Mouse (Mus musculus): Measurements from ENCODE around the gene Stmn1. TPM values are rescaled to one million over a fixed set of nuclear protein-coding genes. Genes with fewer than 3 reads are reported as not detected.

Stmn1 gene
- polyA plus RNA-seq, 1 experiment from 2014 or later, result 924 TPM

- no peak for ATAC-seq (ENCODE audit: insufficient number of reproducible peaks, low FRiP score)
- no peak overlapping the region for H3K4me3 ChIP-seq
- peaks cover 3% of the 10 kb centered on the region for H3K36me3 ChIP-seq
- 47% methylated on average over 7 of the region's 7 CpGs for WGBS
- H3K9ac ChIP-seq, result 0 out of 2 replicates have a peak overlapping the region, but pooled peaks have one; percentile 0
- H3K4me2 ChIP-seq, result no peak overlapping the region
- H3K4me1 ChIP-seq (replicated peaks), result peaks cover 55% of the 10 kb centered on the region
- peak overlapping the region; percentile 99 for H3K27ac ChIP-seq (ENCODE audit: poor library complexity, severe bottlenecking)
- H3K9me3 ChIP-seq (replicated peaks), result no peaks in the 10 kb centered on the region
- no peaks in the 10 kb centered on the region for H3K27me3 ChIP-seq (replicated peaks)
Observed at GRCm38 (mm10) chr4:134515614-134516013, 47.5 kb downstream of the Stmn1 start.

GRCm38 (mm10) chr4:134516981-134517380 lies 48.9 kb downstream of the Stmn1 start:
- Histone ChIP-seq H3K9ac (peak overlapping the region; percentile 33; the same call in 1 of the 2 replicates), H3K27ac (ENCODE audit: poor library complexity, severe bottlenecking) (peak overlapping the region; percentile 99), H3K9me3 (replicated peaks) (no peaks in the 10 kb centered on the region), H3K27me3 (replicated peaks) (no peaks in the 10 kb centered on the region), H3K4me1 (replicated peaks) (peaks cover 55% of the 10 kb centered on the region), H3K4me3 (no peak overlapping the region), H3K4me2 (peak overlapping the region; percentile 50), H3K36me3 (peaks cover 13% of the 10 kb centered on the region)
- ATAC-seq (ENCODE audit: insufficient number of reproducible peaks, low FRiP score), result peak; percentile 64; the same call in 1 of the 2 replicates
- 22% methylated on average over 8 of the region's 8 CpGs for WGBS

- H3K27me3 ChIP-seq (replicated peaks), result no peaks in the 10 kb centered on the region
- peaks cover 52% of the 10 kb centered on the region for H3K4me1 ChIP-seq (replicated peaks)
- no peak for ATAC-seq (ENCODE audit: insufficient number of reproducible peaks, low FRiP score)
- peak overlapping the region; percentile 50 for H3K4me2 ChIP-seq
- H3K36me3 ChIP-seq, result peaks cover 17% of the 10 kb centered on the region
- peak overlapping the region; percentile 99 for H3K27ac ChIP-seq (ENCODE audit: poor library complexity, severe bottlenecking)
- peak overlapping the region; percentile 33 for H3K9ac ChIP-seq
- H3K9me3 ChIP-seq (replicated peaks), result no peaks in the 10 kb centered on the region
- no peak overlapping the region for H3K4me3 ChIP-seq
- WGBS, result 61% methylated on average over 10 of the region's 10 CpGs
Observed at GRCm38 (mm10) chr4:134517719-134518118, 49.6 kb downstream of the Stmn1 start.

GRCm38 (mm10) chr4:134518541-134518940 lies 50.4 kb downstream of the Stmn1 start:
- no peak overlapping the region for H3K4me2 ChIP-seq
- peaks cover 25% of the 10 kb centered on the region for H3K36me3 ChIP-seq
- H3K4me1 ChIP-seq (replicated peaks), result peaks cover 47% of the 10 kb centered on the region
- no peaks in the 10 kb centered on the region for H3K9me3 ChIP-seq (replicated peaks)
- H3K27ac ChIP-seq (ENCODE audit: poor library complexity, severe bottlenecking), result no peak overlapping the region
- WGBS, result 91% methylated on average over 4 of the region's 4 CpGs
- H3K9ac ChIP-seq, result no peak overlapping the region
- no peak for ATAC-seq (ENCODE audit: insufficient number of reproducible peaks, low FRiP score)
- no peaks in the 10 kb centered on the region for H3K27me3 ChIP-seq (replicated peaks)
- no peak overlapping the region for H3K4me3 ChIP-seq

- Histone ChIP-seq H3K4me2 (no peak overlapping the region), H3K36me3 (peaks cover 32% of the 10 kb centered on the region), H3K4me3 (no peak overlapping the region), H3K27me3 (replicated peaks) (no peaks in the 10 kb centered on the region), H3K9ac (no peak overlapping the region), H3K9me3 (replicated peaks) (no peaks in the 10 kb centered on the region), H3K4me1 (replicated peaks) (peaks cover 40% of the 10 kb centered on the region), H3K27ac (ENCODE audit: poor library complexity, severe bottlenecking) (no peak overlapping the region)
- ATAC-seq (ENCODE audit: insufficient number of reproducible peaks, low FRiP score), result no peak
Observed at GRCm38 (mm10) chr4:134519281-134519680, 51.2 kb downstream of the Stmn1 start.

Small RNAs within 50 kb of the gene (microRNA-seq; reads per million reads assigned to microRNA genes)
- gene Gm23634, result 0.94 reads per million

Other genes starting within 250 kb of the Stmn1 start
- not detected in 2 replicates for gene Catsper4, start 240.9 kb upstream of the Stmn1 start, polyA plus RNA-seq (2016; fragmentation: Nextera tagmentation; extraction: Ambion mirVana)
- gene Cnksr1, start 229.9 kb upstream of the Stmn1 start, polyA plus RNA-seq (2016; fragmentation: Nextera tagmentation; extraction: Ambion mirVana), result 0.61 and 1.4 TPM in 2 replicates
- 0.23 and 0.51 TPM in 2 replicates for gene E130218I03Rik, start 224.7 kb upstream of the Stmn1 start, polyA plus RNA-seq (2016; fragmentation: Nextera tagmentation; extraction: Ambion mirVana)
- 11.2 and 12.3 TPM in 2 replicates for gene Zfp593, start 222.7 kb upstream of the Stmn1 start, polyA plus RNA-seq (2016; fragmentation: Nextera tagmentation; extraction: Ambion mirVana)
- not detected in 2 replicates for gene Gm30191, start 221.4 kb upstream of the Stmn1 start, polyA plus RNA-seq (2016; fragmentation: Nextera tagmentation; extraction: Ambion mirVana)
- 4.5 TPM in 2 replicates for gene Grrp1, start 214.2 kb upstream of the Stmn1 start, polyA plus RNA-seq (2016; fragmentation: Nextera tagmentation; extraction: Ambion mirVana)
- gene Pdik1l, start 180.4 kb upstream of the Stmn1 start, polyA plus RNA-seq (2016; fragmentation: Nextera tagmentation; extraction: Ambion mirVana), result 14.9 and 18.1 TPM in 2 replicates
- 90.7 and 93.9 TPM in 2 replicates for gene Trim63, start 153.2 kb upstream of the Stmn1 start, polyA plus RNA-seq (2016; fragmentation: Nextera tagmentation; extraction: Ambion mirVana)
- gene Slc30a2, start 125.1 kb upstream of the Stmn1 start, polyA plus RNA-seq (2016; fragmentation: Nextera tagmentation; extraction: Ambion mirVana), result 0.42 and 0.44 TPM in 2 replicates
- 3.1 TPM in 2 replicates for gene Extl1, start 84.5 kb upstream of the Stmn1 start, polyA plus RNA-seq (2016; fragmentation: Nextera tagmentation; extraction: Ambion mirVana)
- 10.1 and 10.7 TPM in 2 replicates for gene Pafah2, start 72.0 kb upstream of the Stmn1 start, polyA plus RNA-seq (2016; fragmentation: Nextera tagmentation; extraction: Ambion mirVana)
- 12.3 and 12.9 TPM in 2 replicates for gene Paqr7, start 28.4 kb downstream of the Stmn1 start, polyA plus RNA-seq (2016; fragmentation: Nextera tagmentation; extraction: Ambion mirVana)
- 11.4 and 12.0 TPM in 2 replicates for gene Aunip, start 42.7 kb downstream of the Stmn1 start, polyA plus RNA-seq (2016; fragmentation: Nextera tagmentation; extraction: Ambion mirVana)
- 151 and 156 TPM in 2 replicates for gene Mtfr1l, start 67.1 kb downstream of the Stmn1 start, polyA plus RNA-seq (2016; fragmentation: Nextera tagmentation; extraction: Ambion mirVana)
- 31.7 and 31.9 TPM in 2 replicates for gene Selenon, start 83.8 kb downstream of the Stmn1 start, polyA plus RNA-seq (2016; fragmentation: Nextera tagmentation; extraction: Ambion mirVana)
- gene Man1c1, start 236.0 kb downstream of the Stmn1 start, polyA plus RNA-seq (2016; fragmentation: Nextera tagmentation; extraction: Ambion mirVana), result 11.6 and 12.2 TPM in 2 replicates

All from heart, embryonic 12.5 days (tissue).